Mouse (Mus musculus) right cerebral cortex, postnatal 14 days (tissue): ENCODE data around the gene Pik3c2a.
"Not testable (repeated sequence)": the region's sequence is repeated elsewhere in the genome, so short reads cannot be mapped to it uniquely, and the experiment has no call there.

Source experiments
- DNase-seq: peaks from one replicate; pipeline ENCODE4 v3.0.0; 2022

The Pik3c2a gene

DNA sequence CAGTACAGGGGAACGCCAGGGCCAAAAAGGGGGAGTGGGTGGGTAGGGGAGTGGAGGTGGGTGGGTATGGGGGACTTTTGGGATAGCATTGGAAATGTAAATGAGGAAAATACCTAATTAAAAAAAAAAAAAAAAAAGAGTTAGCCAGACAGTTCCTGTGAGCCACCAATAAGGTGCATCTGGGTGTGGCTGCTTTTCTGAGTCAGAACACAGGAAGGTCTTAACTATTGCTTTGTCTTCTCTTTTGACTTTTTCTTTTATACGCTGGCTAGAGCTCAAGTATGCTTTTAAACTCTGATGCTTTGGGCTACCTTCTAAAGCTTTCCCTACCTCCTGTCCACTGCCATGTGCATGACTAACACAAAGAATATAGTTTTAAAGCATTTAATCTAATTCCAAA is 55.9 kb downstream of the Pik3c2a start:
- DNase-seq: not testable (repeated sequence)

DNA sequence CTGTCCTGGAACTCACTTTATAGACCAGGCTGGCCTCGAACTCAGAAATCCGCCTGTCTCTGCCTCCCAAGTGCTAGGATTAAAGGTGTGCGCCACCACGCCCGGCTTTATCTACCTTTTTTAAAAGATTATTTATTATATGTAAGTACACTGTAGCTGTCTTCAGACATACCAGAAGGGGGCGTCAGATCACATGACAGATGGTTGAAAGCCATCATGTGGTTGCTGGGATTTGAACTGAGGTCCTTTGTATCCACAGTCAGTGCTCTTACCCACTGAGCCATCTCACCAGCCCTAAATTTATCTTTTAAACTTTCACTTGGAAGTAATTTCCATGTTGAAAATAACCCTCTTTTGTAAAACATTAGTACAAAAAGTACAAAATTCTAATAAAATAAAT is 64.1 kb downstream of the Pik3c2a start:
- DNase-seq: not testable (repeated sequence)

DNA sequence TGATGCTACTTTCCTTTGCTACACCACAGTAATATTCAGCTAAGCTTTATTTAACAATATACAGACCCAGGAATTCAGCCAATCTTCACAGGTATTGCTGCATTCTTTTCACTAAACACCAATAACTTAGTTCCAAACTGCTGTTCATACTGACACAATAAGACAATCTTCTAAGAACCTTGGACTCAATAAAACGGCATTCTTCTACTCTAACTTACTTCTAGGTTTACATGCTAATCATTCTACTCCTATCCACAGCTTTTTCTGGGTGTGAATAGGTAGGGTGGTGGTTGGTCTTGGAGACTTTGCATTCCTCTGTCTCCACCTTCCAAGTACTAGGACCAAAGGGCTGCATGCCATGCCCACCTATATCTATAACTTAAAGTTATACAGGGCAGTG is 69.0 kb downstream of the Pik3c2a start:
- DNase-seq: no peak

DNA sequence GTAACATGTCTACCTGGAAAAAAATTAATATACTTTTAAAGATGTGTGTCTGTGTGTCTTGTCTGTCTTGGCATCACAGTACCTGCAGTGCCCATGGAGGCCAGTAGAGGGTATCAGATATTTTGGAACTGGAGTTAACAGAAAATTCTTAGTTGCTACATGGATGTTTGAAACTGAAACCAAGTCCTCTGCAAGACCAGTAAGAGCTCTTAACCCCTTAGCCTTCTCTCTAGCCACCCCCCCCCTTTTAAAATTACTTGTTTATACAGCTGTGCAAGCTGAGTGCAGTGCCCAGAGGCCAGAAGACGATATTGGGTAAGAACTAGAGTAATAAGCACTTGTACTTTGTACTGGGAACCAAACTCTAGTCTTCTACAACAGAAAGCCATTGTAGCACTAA is 107.0 kb downstream of the Pik3c2a start:
- DNase-seq: peak; percentile 65

DNA sequence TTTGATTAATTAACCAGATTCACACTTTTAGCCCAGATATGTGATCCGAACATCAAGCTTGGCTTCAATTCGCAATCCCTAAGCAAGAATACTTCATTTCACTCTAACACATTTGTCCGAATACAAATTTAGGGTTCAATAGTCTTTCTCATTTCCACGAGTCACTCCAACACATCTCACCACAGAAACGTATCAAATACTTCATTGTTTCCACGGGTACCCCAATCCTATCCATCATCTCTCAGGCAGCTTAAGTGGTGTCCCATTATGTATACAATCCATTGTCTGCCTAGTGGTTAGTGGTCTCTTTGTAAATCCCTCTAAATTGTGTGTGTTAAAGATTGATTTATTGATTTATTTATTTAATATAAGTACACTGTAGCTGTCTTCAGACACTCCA is 108.1 kb downstream of the Pik3c2a start:
- DNase-seq: no peak

DNA sequence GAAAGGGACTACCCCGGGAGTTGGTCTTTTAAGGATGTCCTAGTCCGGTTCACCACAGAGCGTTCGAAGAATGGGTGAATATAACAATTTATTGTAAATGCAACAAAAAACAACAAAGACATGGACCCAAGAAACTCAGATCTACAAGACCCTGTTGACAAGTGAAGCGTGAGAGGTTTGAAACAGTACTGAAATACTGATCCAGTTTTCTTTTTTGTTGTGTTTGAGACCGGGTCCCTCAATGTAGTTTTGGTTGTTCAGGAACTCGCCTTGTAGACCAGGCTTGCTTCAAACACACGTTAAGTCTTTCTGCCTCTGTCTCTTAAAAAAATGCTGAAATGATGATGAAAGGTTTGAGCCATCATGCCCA is 108.6 kb downstream of the Pik3c2a start:
- DNase-seq: no peak

DNA sequence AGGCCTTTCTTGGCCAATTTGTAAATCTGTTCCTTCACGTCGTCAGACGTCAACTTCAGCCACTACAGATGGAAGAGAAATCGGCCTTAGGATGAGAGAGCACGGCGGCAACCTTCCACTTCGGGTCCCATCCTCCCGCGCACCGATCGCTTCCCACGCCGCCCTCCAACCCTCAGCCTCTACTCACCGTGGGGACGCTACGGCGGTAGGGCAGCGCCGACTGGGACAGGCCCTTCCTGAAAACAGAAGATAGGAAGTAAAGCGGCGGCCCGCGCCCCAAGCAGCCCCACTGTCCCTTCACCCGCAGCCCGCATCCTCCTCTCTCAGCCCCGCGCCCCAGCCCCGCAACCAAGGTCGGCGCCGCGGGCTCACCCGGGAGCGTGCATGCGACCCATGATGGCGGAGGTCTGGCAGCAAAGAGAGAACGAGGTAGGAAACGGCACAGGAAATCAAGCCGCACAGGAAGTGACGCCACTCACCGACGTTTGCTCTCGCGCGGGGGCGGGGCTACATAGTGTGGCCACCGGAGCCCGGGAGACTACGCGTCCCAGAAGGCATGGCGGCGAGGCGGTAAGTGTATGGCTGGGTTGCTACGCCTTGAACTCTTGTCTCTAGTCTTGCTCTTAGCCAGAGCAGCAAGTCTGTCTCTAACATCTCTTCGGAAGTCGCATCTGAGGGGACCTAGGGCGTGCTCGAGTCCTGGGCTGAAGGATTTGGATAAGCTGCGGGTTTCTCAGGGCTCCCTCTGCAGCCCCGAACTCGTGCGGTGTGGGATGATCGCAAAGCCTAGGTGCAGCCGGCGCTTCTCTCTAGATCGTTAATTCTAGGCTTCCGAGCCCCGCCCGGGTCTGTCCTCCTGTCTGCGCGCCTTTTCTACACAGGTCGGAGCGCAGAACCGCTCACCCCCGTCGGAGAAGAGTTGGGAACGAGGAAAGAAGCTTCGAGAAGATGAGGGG is 109.3 kb downstream of the Pik3c2a start, which contains the start of gene Rps13:
TSS of gene Rps13 (minus strand) at position 483 of the 956 bp plus-strand sequence.
- DNase-seq: peak; percentile 99

DNA sequence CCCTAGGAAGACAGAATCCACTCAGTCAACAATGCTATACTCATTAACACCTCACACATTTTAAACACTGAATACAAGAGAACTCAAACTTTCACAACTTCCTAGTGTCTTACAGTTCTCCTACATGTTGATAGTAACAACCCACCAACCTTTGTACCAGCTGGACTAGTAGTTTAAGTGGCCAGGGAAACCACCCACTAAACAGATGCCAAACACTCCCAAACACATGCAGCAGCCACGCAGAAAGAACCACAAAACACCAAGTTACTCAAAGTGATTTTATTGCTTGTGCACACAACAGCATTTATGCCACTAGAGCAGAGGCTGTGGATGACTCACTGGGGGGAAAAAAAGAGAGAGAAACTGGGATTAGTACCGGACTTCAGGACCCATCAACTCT is 112.0 kb downstream of the Pik3c2a start:
- no peak for DNase-seq

DNA sequence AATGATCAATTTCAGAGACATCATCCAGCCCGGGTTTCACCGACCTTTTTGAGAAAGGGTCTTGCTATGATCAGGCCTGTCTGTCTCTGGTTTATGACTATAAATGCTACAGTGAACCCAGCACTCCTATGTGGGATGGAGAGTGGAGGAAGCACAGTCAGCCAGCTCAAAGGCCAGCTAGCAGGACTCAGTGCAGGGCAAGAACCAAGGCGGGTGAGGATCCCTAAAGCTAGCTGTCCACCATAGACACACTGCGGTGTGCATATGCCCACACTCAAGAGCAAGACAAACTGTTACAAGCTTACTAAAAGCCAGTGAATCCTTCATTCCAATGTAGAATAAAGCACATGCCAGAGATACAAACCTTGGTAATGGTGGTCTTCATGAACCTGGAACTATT is 113.4 kb downstream of the Pik3c2a start:
- no peak for DNase-seq

DNA sequence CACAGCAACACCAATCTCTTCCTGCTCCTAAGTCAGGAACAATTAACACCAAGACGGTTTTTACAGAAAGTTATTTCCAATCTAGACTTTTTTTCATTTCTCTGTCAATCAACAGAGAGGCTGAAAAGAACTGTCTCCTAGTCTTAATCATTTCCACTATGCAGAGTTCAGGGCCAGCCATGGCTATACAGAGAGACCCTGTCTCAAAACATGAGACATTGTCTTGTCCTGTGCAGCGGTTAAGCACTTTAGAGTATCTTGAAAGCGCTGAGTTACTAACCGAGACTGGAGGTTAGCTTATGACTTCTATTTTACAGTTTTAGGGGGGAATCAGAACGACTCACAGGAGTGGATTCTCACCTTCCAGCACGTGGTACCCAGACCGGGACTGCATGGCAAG is 114.5 kb downstream of the Pik3c2a start:
- DNase-seq: no peak

DNA sequence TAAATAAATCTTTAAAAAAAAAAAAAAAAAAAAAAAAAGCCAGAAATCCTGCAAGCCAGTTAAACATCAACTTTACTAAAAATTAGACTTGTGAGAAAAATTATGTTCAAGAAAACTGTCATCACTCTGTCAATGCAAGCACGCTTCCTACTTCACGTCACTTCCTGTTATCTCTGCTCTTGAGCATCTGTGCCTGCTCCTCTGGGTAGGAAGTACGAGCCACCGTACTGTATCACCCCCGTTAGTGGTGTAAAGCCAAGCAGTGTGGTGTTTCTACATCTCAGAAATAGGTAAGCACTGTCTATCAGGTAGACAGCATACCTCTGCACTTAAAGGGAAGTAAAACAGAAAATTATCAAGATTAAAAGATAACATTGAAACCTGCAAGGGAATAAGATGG is 115.3 kb downstream of the Pik3c2a start:
- DNase-seq: no peak

DNA sequence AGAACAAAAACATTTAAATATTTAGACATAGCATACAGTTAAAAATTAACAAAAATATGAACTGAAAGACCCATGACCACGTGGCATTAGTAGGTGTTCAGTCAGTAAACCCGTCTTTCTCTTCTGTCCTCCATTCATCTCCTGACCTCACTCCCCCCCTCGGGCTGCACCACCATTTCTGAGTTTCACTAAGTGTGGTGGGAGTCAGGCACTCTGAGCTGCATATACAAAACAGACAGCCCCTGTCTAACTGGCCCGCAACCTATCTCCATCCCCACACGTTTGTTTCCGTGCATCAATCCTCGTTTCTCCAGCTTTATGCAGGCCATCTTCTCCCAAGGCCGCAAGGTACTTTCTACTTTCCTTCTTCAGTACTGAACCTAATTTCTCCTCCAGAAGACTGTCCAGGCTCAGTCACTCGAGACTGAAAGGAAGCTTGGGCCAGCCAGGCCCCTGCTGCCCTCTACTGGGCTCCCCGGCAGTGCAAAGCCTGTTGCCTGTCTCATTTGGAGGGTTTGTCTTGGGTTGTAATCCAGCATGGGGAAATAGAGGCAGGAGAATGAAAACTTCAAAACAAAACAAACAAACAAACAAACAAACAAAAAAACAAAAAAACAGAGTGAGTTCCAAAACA is 119.8 kb downstream of the Pik3c2a start:
- DNase-seq: peak; percentile 67

DNA sequence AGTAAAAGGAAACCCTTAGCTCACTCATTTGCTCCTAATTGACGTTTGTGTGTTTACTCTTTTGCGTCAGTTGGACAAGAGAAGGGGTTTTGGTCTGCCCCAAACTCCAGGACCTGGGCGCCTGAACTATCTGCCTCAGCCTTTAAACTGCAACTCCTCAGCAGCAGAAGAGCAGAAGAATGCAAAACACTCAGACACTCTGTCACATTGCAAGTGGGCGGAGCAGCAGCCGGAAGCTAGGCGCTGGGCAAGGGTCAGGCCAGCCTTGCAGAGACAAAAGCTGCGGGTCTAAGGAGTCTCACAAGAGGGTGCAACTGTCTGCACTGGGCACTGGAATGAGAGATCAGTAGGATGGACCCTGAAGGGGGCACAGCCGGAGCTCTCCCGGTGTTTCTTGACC is 133.8 kb downstream of the Pik3c2a start:
- DNase-seq: no peak

DNA sequence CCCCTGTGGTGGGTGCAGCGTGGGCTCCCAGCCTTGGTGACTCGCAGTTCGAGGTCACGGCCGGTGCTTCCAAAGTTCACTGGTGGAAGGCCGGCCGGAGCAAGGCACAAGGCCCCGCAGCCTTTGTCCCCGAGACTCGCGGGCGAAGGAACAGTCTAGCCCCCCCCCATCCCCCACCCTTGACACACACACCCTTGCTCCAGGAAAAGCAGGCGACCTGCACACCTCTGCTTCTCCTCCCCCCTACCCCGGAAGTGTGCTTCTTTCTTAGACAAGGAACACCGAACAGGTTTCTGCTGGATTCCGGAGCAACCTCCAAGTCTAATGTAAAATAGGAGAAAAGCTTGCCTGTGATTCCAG is 134.6 kb downstream of the Pik3c2a start:
- DNase-seq: no peak

DNA sequence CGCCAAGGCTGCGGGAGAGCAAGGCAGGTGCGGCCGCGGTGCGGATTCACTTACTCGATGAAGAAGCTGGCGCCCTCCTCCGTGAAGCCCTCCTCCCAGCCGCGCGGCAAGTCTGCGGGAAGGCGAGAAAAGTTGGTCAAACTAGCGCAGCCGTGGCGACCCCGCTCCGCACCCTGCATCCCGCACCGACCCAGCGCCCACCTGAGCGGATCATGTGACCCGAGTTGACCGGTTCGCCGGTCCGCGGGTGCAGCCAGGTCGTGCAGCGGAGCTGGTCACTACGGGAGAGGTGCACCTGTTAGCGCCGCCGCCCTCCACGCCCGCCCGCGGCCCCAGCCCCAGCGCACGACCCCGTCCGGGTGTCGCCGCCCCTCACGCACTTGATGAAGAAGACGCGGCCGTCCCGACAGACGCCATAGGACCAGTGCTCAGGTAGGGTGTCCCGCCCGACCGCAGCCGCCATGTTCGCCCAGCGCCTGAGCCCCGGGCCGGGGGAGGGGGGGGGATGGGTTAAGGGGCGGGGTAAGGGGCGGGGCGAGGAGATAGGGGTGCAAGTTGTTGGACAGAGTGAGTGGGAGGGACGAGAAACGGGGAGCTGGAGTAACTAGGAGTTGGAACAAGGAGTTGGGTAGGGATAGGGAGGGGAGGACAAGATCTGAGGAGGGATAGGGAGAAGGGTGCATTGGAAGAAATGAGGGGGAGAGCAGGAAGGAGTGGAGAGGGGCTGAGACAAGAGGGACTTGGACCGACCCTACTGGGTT is 135.2 kb downstream of the Pik3c2a start, which contains the start of gene Plekha7:
TSS of gene Plekha7 (minus strand) at position 506 of the 761 bp plus-strand sequence.
- no peak for DNase-seq

DNA sequence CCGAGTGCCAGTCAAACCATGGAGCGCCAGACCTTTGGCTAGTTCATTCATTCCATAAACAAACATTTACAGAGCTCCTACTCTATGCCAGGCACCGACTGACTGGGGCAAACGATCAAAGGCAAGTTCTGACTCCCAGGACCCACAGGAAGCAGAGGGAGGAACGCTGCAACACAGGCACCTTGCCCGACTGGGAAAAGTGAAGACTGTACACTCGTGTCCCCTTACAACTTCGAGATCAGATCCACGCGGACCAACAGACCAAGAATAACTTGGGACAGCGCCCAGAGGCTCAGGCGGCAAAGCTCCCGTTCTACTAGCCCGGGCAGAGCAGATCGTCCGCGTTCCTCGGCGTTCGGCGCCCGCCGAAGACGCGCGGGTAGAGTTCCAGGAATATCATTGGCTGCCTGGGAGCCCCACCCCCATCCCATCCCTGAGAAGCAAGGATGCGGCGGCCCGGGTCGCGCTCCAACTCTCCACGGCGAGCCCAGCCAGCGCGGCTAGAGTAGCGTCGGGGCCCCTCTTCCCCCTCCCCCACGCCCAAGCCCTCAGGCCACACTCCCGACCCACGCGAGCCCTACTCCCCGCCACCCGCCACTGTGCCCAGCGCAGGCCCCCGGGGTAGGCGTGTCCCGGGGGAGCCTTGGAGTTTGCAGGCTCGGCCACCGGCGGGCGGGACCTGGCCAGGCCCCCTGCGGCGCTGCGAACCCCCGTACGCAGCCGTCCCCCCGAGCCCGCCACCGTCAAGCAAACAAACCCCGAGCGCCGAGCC is 136.0 kb downstream of the Pik3c2a start:
- DNase-seq: peak; percentile 57

DNA sequence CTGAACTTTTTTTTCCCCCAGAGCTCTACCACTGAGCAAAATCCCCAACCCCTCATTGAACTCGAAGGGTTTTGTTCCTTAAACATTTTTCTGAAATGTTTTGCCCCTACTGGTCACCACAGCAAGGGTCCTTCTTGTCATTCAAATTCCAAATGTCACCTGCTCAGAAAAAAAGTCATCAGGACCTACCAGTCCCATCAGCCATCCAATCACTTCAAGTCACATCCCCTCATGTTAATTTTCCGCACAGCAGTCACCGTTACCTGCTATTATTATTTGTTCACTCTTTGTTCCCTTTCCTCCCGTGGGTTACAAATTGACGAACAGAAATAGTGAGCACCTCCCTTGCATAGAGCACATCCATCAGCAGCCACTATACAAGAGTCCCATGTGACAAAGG is 136.6 kb downstream of the Pik3c2a start:
- DNase-seq: no peak

DNA sequence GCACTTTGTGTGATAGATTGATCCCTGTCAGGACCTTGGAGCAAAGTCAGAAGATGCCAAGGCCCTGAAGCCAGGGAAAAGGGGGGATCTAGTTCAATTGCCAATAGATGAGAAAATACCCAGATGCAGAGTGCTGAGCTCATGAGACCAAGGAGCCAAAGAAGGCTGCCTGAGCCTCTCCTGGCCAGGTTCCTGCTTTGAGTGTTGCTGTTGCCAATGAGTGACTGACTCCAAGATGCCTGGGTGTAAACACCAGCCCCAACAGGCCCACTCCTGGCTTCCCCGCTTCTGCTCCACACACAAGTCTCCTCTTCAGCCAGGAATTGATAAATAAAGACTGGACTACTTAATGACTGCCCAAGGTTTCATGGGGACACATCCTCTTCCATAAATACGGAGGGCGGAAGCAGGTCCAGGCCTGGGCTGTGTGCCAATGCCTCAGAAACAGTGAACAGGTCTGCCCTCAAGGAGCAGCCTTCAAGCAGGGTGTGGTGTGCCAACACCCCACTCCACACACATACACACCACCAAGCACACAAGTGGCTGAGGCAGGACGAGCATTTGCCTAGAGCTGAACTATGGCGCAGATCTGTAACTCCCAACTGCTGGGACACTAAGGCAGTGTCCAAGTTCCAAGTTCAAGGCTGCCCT is 141.5 kb downstream of the Pik3c2a start:
- DNase-seq: no peak

DNA sequence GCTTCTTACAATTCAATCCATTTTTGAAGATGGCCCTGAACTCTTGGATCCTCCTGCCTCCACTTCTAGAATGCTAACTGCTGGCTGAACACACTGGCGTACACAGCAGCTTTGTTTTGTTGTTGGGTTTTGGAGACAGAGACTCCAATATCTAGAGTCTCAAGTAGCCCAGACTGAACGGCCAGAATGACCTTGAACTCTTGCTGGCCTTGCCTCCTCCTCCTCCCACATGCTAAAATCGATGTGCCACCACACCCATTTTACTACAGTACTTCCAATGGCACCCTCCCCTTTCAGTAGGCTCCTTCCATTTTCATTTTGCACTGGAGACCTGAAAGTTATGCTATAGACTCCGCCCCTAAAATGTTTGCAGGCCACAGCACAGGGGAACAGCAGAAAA is 142.1 kb downstream of the Pik3c2a start:
- no peak for DNase-seq

DNA sequence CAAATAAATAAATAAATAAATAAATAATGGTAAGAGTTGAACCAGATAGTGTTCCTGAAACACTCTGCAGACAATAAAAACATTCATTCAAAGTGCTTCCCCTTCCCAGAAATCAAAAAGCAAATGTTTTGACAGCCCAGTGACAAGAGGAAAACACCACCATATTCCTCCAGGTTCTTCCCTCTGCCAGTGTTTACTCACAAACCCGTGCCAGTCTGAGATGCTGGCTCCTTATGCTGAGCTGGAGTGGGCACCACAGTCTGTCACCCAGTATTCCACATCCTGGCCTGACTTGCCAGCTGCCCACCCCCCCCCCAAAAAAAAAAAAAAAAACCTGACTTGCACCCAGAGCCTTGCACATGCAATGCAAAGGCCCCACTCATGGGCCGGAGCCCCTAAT is 144.4 kb downstream of the Pik3c2a start:
- no peak for DNase-seq

DNA sequence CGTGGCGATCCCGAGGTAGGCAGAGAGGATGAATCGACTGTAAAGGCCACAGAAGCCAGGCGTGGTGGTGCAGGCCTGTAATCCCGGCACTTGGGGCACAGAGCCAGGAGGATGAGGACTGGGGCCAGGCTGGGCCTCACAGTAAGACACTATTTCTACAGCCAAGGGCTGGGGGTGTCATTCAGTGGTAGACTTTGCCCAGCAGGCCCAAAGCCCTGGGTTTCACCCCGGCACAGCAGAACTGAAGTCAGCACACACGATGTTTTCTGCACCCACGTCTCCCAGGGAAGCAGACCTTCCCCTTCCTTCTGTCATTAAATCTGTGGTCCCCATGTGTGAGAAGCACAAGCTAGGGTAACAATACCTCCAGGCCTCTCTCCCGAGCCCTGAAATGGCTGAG is 144.9 kb downstream of the Pik3c2a start:
- DNase-seq: no peak

DNA sequence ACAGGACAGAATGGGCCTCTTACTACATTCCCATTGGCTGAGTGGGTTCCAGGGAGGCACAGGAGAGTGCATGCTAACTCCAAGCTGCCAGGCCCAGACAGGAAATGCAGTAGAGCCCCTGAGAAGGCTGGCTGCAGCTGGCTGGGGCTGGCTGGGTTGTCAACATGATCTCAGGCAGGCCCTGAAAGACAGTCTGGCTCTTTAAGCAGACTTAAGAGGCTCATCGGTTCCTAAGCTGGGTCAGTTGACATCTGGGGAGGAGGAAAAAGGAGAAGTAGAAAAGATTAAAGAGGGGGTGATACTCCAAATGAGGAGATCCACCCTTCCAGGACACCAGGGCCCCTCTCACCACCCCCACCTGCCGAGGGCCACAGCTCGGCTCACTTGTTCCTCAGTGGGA is 148.3 kb downstream of the Pik3c2a start:
- no peak for DNase-seq
